Mouse (Mus musculus) activated CD4-positive, CD25-positive, alpha-beta regulatory T cell, adult 9 weeks (primary cell): ENCODE measurements around the gene Akr1cl. TPM values are rescaled to one million over a fixed set of nuclear protein-coding genes. Genes with fewer than 3 reads are reported as not detected.

Source experiments
- polyA plus RNA-seq: library from polyadenylated mRNA; unstranded; fragments of 100-300 nt; shearing (Covaris generic); gene quantifications from one replicate; pipeline ENCODE4 v1.2.1, GENCODE M21; 2017

Akr1cl gene
- polyA plus RNA-seq: not detected

GRCm38 (mm10) chr1:65032641-65033040, at the start of gene Akr1cl:
Gene Akr1cl, minus strand, starts transcription at chr1:65032759.

DNA sequence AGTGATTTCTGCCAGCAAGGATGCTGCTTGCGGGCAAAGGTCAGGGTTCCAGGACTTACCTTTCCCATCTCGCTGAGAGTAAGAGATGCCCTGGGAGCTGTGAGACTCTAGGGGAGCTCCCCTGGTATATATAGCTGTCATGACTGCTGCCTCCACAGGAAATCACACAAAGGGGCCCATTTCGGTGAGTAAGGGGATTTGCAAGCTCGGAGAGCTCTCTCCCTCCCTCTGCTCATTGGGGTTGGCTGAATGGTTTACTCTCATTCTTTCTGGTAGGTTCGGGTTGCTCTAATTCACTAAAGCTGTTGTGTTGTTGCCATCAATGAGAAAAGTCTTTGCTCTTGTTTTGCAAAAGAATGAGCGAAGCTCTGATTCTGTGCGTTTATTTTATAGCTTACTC, 49.6 kb upstream of the Akr1cl start, which contains the start of gene Crygb:
Gene Crygb, minus strand, starts transcription at position 101 of the 400 bp plus-strand sequence.

GRCm38 (mm10) chr1:65073589-65073988, 41.0 kb upstream of the Akr1cl start, which contains the start of gene Crygc:
Gene Crygc, minus strand, starts transcription at chr1:65073689.

DNA sequence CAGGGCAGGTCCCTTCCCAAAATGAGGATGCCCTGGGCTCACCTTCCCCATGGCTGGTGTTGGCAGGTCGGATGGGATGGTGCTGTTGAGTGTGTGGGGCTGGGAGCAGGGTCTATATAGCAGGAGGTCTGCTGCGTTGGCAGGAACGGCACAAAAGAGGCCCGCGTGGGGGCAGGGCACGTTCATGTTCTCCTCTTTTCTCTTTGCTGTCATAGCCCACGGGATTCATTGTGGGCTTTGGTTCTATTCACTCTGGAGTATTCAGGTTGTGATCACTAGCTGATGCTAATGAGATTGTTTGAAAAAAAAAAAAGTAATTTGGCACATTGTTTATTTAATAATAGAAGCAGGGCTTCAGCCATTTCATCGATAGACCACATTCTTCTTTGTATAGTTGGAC, 30.8 kb upstream of the Akr1cl start, which contains the start of gene Crygd:
Gene Crygd, minus strand, starts transcription at position 101 of the 400 bp plus-strand sequence.

DNA sequence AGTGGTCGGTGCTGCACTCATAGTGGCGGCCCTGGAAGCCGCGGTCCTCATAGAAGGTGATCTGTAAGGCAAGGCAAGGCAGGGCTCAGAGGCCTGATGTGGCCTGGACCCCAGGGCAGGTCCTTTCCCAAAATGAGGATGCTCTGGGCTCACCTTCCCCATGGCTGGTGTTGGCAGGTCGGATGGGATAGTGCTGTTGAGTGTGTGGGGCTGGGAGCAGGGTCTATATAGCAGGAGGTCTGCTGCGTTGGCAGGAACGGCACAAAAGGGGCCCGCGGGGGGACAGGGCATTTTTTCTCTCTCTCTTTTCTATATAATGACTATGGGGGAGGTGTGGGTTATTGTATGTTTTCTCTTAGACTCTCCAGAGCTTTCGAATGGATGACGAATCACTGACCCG, 18.4 kb upstream of the Akr1cl start, which contains the start of gene Cryge:
Gene Cryge, minus strand, starts transcription at position 198 of the 400 bp plus-strand sequence.

Other genes starting within 250 kb of the Akr1cl start
- 10.6 TPM for gene Plekhm3, start 75.9 kb downstream of the Akr1cl start, polyA plus RNA-seq
- not detected for gene Cryge, start 18.4 kb upstream of the Akr1cl start, polyA plus RNA-seq
- not detected for gene Crygd, start 30.7 kb upstream of the Akr1cl start, polyA plus RNA-seq
- gene Crygc, start 40.9 kb upstream of the Akr1cl start, polyA plus RNA-seq: not detected
- gene Crygb, start 49.5 kb upstream of the Akr1cl start, polyA plus RNA-seq: not detected
- not detected for gene Cryga, start 70.6 kb upstream of the Akr1cl start, polyA plus RNA-seq
- gene Gm28845, start 86.8 kb upstream of the Akr1cl start, polyA plus RNA-seq: not detected
- gene D630023F18Rik, start 90.5 kb upstream of the Akr1cl start, polyA plus RNA-seq: not detected
- 16.7 TPM for gene Idh1, start 153.7 kb upstream of the Akr1cl start, polyA plus RNA-seq
- gene Pikfyve, start 153.9 kb upstream of the Akr1cl start, polyA plus RNA-seq: 26.3 TPM
- not detected for gene Pth2r, start 249.3 kb upstream of the Akr1cl start, polyA plus RNA-seq